Mouse (Mus musculus): ENCODE measurements around the gene Psg25. TPM values are rescaled to one million over a fixed set of nuclear protein-coding genes. Genes with fewer than 3 reads are reported as not detected.
"Not testable (repeated sequence)": the region's sequence is repeated elsewhere in the genome, so short reads cannot be mapped to it uniquely, and the experiment has no call there.

The Psg25 gene
- 0.10 and 0.25 TPM in 2 replicates for polyA plus RNA-seq (2014; fragmentation: Nextera tagmentation; extraction: Ambion mirVana)

DNA sequence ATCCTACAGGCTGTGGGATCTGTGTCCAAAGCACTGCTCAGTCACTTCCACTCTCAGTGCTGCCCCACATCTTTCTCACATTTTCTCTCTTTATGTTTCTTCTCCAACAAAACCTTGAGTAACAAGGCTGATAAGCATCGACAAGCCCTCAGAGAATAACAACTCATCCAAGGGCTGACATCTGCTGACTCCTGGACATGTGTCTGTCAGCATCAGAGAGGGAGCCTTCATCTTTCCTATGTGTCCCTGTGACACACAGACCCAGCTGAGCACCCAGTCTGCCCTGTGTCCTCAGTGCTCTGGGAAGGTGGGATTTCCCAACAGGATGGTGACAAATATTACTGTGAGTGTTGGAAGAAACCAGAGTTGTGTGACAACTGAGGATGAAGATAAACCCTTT is at the start of gene Psg25:
Gene Psg25, minus strand, starts transcription at position 101 of the 400 bp plus-strand sequence.
- no peak within 1 kb of the TSS for H3K27ac ChIP-seq (ENCODE audit: low read length)
- ATAC-seq (ENCODE audit: insufficient number of reproducible peaks, insufficient read depth, low FRiP score, low read depth) = no peak

DNA sequence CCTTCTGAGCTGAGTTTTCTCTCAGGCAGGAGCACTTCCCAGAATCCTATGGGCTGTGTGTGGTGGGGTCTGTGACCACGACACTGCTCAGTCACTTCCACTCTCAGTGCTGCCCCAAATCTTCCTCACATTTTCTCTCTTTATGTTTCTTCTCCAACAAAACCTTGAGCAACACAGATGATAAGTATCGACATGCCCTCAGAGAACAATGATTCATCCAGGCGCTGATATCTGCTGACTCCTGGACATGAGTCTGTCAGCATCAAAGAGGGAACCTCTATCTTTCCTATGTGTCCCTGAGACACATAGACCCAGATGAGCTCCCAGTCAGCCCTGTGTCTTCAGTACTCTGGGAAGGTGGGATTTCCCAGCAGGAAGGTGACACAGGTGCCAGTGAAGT is 35.1 kb upstream of the Psg25 start, which contains the start of gene Psg27:
Gene Psg27, minus strand, starts transcription at position 101 of the 400 bp plus-strand sequence.
- no peaks in the 10 kb centered on the region for H3K4me1 ChIP-seq (ENCODE audit: control insufficient read depth, insufficient read depth, low read length)
- H3K27me3 ChIP-seq (ENCODE audit: control insufficient read depth, insufficient read depth, low read length) = no peaks in the 10 kb centered on the region
- ATAC-seq (ENCODE audit: insufficient number of reproducible peaks, insufficient read depth, low FRiP score, low read depth) = no peak
- H3K36me3 ChIP-seq (ENCODE audit: control insufficient read depth, insufficient read depth, low read length) = no peaks in the 10 kb centered on the region
- no peaks in the 10 kb centered on the region for H3K9me3 ChIP-seq (ENCODE audit: control insufficient read depth, low read depth, low read length)
- H3K27ac ChIP-seq (ENCODE audit: low read length) = no peak within 1 kb of the TSS
- no peak within 1 kb of the TSS for H3K9ac ChIP-seq (replicated peaks; ENCODE audit: low read depth, low read length)
- 76% methylated on average over 3 of the region's 3 CpGs for WGBS
- H3K4me3 ChIP-seq (ENCODE audit: low read depth, low read length) = no peak within 1 kb of the TSS
- H3K4me2 ChIP-seq (replicated peaks; ENCODE audit: low read depth, low read length) = no peak within 1 kb of the TSS

More for the DNA sequence above, at the start of gene Psg25:
- no peaks in the 10 kb centered on the region for H3K4me1 ChIP-seq (ENCODE audit: control insufficient read depth, insufficient read depth, low read length)
- no peaks in the 10 kb centered on the region for H3K9me3 ChIP-seq (ENCODE audit: control insufficient read depth, low read depth, low read length)
- no peak within 1 kb of the TSS for H3K4me3 ChIP-seq (ENCODE audit: low read depth, low read length)
- H3K36me3 ChIP-seq (ENCODE audit: control insufficient read depth, insufficient read depth, low read length) = no peaks in the 10 kb centered on the region
- 85% methylated on average over 1 of the region's 1 CpGs for WGBS
- no peak within 1 kb of the TSS for H3K4me2 ChIP-seq (replicated peaks; ENCODE audit: low read depth, low read length)
- H3K27me3 ChIP-seq (ENCODE audit: control insufficient read depth, insufficient read depth, low read length) = no peaks in the 10 kb centered on the region
- H3K9ac ChIP-seq (replicated peaks; ENCODE audit: low read depth, low read length) = no peak within 1 kb of the TSS

DNA sequence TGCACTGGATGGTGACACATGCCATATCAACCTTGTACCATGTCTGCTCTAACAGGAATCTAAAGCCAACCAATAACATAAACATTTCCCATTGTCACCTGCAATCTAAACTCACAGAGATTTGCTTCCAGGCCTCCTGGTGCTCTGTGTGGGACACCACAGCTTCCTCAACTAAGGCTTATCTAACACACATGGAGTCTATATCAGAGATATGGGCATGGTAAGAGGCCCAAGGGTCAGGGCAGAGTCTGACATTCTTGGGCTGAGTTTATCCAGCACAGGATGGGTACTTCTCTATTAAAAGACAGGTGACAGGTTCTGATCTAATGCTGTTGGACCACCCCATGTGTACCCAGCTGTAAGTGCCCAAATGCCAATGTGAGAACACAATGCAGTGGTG is 27.8 kb upstream of the Psg25 start:
- no peaks in the 10 kb centered on the region for H3K4me1 ChIP-seq (ENCODE audit: control insufficient read depth, insufficient read depth, low read length)
- no peak overlapping the region for H3K4me3 ChIP-seq (ENCODE audit: low read depth, low read length)
- H3K27me3 ChIP-seq (ENCODE audit: control insufficient read depth, insufficient read depth, low read length) = no peaks in the 10 kb centered on the region
- H3K9me3 ChIP-seq (ENCODE audit: control insufficient read depth, low read depth, low read length) = no peaks in the 10 kb centered on the region
- H3K27ac ChIP-seq (ENCODE audit: low read length) = no peak overlapping the region
- no peak for ATAC-seq (ENCODE audit: insufficient number of reproducible peaks, insufficient read depth, low FRiP score, low read depth)
- no peaks in the 10 kb centered on the region for H3K36me3 ChIP-seq (ENCODE audit: control insufficient read depth, insufficient read depth, low read length)
- H3K4me2 ChIP-seq (replicated peaks; ENCODE audit: low read depth, low read length) = no peak overlapping the region
- H3K9ac ChIP-seq (replicated peaks; ENCODE audit: low read depth, low read length) = no peak overlapping the region

DNA sequence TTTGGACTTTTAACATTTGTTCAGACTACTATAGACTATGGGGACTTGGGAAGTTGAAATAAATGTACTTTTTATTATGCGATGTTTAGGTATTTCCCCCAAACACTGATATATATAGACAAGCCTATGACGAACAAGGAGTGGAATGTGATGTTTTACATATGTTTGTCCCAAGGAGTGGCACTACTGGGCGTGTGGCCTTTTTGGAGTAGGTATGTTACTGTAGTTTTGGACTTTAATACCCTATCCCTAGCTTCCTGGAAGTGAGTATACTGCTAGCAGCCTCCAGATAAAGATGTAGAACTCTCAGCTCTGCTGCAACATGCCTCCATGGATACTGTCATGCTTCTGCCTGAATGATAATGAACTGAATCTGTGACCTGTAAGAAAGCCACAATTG is 23.7 kb upstream of the Psg25 start:
- not testable (repeated sequence) for H3K27ac ChIP-seq (ENCODE audit: low read length); H3K4me2 ChIP-seq (replicated peaks; ENCODE audit: low read depth, low read length); H3K4me1 ChIP-seq (ENCODE audit: control insufficient read depth, insufficient read depth, low read length); H3K9me3 ChIP-seq (ENCODE audit: control insufficient read depth, low read depth, low read length); H3K9ac ChIP-seq (replicated peaks; ENCODE audit: low read depth, low read length); H3K4me3 ChIP-seq (ENCODE audit: low read depth, low read length); ATAC-seq (ENCODE audit: insufficient number of reproducible peaks, insufficient read depth, low FRiP score, low read depth); H3K36me3 ChIP-seq (ENCODE audit: control insufficient read depth, insufficient read depth, low read length); H3K27me3 ChIP-seq (ENCODE audit: control insufficient read depth, insufficient read depth, low read length)
- 72% methylated on average over 3 of the region's 3 CpGs for WGBS

DNA sequence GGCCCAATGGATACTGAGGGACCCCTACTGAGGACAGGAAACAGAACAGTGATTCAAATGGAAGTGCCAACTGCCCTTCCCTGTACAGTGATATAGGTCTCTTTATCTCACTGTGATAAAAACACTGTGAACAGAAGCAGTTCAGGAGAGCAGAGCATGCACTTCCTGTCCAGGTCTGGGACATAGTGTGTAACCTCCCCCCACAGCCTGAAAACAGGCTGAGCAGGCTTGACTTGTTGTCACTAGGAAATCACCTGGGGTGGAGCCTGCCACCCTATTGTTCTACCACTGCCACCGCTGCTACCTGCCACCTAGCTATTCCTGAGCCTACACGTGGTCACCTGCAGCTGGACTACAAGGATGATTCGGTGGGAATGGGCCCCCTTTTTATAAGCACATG is 1.4 kb upstream of the Psg25 start:
- Histone ChIP-seq H3K4me3 (ENCODE audit: low read depth, low read length) (no peak overlapping the region), H3K27ac (ENCODE audit: low read length) (no peak overlapping the region), H3K36me3 (ENCODE audit: control insufficient read depth, insufficient read depth, low read length) (no peaks in the 10 kb centered on the region), H3K4me1 (ENCODE audit: control insufficient read depth, insufficient read depth, low read length) (no peaks in the 10 kb centered on the region), H3K9me3 (ENCODE audit: control insufficient read depth, low read depth, low read length) (no peaks in the 10 kb centered on the region), H3K9ac (replicated peaks; ENCODE audit: low read depth, low read length) (no peak overlapping the region), H3K4me2 (replicated peaks; ENCODE audit: low read depth, low read length) (no peak overlapping the region), H3K27me3 (ENCODE audit: control insufficient read depth, insufficient read depth, low read length) (no peaks in the 10 kb centered on the region)
- WGBS = 43% methylated on average over 3 of the region's 3 CpGs
- ATAC-seq (ENCODE audit: insufficient number of reproducible peaks, insufficient read depth, low FRiP score, low read depth) = peak; percentile 92

DNA sequence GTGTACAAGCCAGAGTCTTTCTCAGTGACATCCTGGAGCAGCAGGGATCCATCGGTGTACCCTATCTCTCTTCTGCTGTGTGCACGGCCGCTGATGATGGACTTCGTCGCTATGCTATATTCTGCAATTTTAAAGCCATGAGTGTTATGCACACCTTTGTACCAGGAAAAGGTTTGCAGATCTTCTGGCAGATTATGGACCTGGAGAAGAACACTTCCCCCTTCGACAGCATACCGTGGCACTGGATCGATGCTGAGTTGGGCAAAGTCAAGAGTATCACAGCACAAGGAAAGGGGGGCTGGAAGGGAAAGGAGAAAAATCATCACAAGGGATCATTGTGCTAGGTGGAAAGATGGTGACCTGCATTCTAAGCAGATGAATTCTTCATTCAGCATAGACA is 7.4 kb downstream of the Psg25 start:
- no peak for ATAC-seq (ENCODE audit: insufficient number of reproducible peaks, insufficient read depth, low FRiP score, low read depth)
- 92% methylated on average over 8 of the region's 8 CpGs for WGBS

DNA sequence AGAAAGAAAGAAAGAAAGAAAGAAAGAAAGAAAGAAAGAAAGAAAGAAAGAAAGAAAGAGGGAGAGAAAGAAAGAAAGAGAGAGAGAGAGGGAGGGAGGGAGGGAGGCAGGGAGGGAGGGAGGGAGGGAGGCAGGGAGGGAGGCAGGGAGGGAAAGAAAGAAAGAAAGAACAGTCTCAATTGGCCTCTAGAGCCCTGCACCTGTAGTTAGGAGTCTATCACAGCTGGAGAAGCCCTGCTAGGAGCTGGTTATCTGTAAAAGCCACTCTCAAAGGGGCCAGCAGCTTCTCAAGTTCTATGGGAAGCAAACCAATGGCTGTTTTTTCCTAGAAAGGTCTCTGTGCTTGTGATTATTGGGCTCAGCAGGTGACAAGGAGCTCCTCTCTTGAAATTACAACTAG is 19.2 kb downstream of the Psg25 start:
- H3K9me3 ChIP-seq (ENCODE audit: control insufficient read depth, low read depth, low read length) = not testable (repeated sequence)

More for the DNA sequence above, 7.4 kb downstream of the Psg25 start:
- H3K9ac ChIP-seq (replicated peaks; ENCODE audit: low read depth, low read length) = no peak overlapping the region
- H3K27ac ChIP-seq (ENCODE audit: low read length) = no peak overlapping the region
- H3K9me3 ChIP-seq (ENCODE audit: control insufficient read depth, low read depth, low read length) = no peaks in the 10 kb centered on the region
- no peaks in the 10 kb centered on the region for H3K4me1 ChIP-seq (ENCODE audit: control insufficient read depth, insufficient read depth, low read length)
- H3K4me3 ChIP-seq (ENCODE audit: low read depth, low read length) = no peak overlapping the region
- no peaks in the 10 kb centered on the region for H3K36me3 ChIP-seq (ENCODE audit: control insufficient read depth, insufficient read depth, low read length)
- H3K4me2 ChIP-seq (replicated peaks; ENCODE audit: low read depth, low read length) = no peak overlapping the region
- H3K27me3 ChIP-seq (ENCODE audit: control insufficient read depth, insufficient read depth, low read length) = no peaks in the 10 kb centered on the region

DNA sequence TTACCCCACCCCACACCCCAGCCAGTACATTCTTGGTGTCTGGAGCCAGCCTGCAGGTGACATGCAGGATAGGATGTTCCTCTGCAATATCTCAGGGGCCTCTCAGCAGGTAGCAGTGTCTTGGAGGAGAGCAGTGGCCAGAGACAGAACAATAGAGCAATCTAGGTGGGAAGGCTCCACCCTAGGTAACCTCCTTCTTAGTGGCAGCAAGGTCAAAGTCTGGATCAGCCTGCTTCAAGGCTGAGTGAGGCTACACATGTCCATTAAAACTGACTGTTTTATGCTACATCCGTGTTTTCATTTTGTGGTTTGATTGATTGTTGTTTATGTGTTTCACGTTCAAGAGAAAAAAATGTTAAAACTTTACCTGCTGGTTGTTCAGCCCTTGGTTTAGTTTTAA is 19.7 kb downstream of the Psg25 start:
- ATAC-seq (ENCODE audit: insufficient number of reproducible peaks, insufficient read depth, low FRiP score, low read depth); H3K4me1 ChIP-seq (ENCODE audit: control insufficient read depth, insufficient read depth, low read length); H3K36me3 ChIP-seq (ENCODE audit: control insufficient read depth, insufficient read depth, low read length); H3K9me3 ChIP-seq (ENCODE audit: control insufficient read depth, low read depth, low read length); H3K27ac ChIP-seq (ENCODE audit: low read length); H3K9ac ChIP-seq (replicated peaks; ENCODE audit: low read depth, low read length); H3K4me3 ChIP-seq (ENCODE audit: low read depth, low read length); H3K4me2 ChIP-seq (replicated peaks; ENCODE audit: low read depth, low read length); H3K27me3 ChIP-seq (ENCODE audit: control insufficient read depth, insufficient read depth, low read length): not testable (repeated sequence)
- WGBS = 25% methylated on average over 2 of the region's 2 CpGs

More for the DNA sequence above, 19.2 kb downstream of the Psg25 start:
- not testable (repeated sequence) for H3K9ac ChIP-seq (replicated peaks; ENCODE audit: low read depth, low read length); ATAC-seq (ENCODE audit: insufficient number of reproducible peaks, insufficient read depth, low FRiP score, low read depth); H3K36me3 ChIP-seq (ENCODE audit: control insufficient read depth, insufficient read depth, low read length); H3K27ac ChIP-seq (ENCODE audit: low read length); H3K4me3 ChIP-seq (ENCODE audit: low read depth, low read length); H3K27me3 ChIP-seq (ENCODE audit: control insufficient read depth, insufficient read depth, low read length); H3K4me2 ChIP-seq (replicated peaks; ENCODE audit: low read depth, low read length); H3K4me1 ChIP-seq (ENCODE audit: control insufficient read depth, insufficient read depth, low read length)

DNA sequence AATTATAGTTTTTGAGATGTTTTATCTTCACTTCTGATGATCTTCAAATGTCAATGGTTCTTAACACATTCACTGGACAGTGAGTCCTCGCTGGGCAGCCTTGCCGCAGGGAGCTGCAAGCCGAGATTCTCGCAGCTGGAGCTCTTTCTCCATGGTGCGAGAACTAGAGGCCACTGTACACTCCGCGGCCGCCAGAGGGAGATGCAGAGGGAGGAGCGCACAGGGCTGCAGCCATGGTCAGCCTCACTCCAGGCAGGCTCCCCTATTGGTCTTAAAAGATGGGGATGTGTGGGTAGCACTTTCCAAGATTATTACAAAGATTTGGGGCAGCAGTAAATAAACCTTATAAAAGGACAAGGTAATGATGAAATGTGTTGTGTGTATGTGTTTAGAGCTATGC is 20.6 kb downstream of the Psg25 start:
- Histone ChIP-seq H3K9me3 (ENCODE audit: control insufficient read depth, low read depth, low read length) (no peaks in the 10 kb centered on the region), H3K4me2 (replicated peaks; ENCODE audit: low read depth, low read length) (no peak overlapping the region), H3K27ac (ENCODE audit: low read length) (no peak overlapping the region), H3K4me3 (ENCODE audit: low read depth, low read length) (no peak overlapping the region), H3K27me3 (ENCODE audit: control insufficient read depth, insufficient read depth, low read length) (no peaks in the 10 kb centered on the region), H3K9ac (replicated peaks; ENCODE audit: low read depth, low read length) (no peak overlapping the region), H3K4me1 (ENCODE audit: control insufficient read depth, insufficient read depth, low read length) (no peaks in the 10 kb centered on the region), H3K36me3 (ENCODE audit: control insufficient read depth, insufficient read depth, low read length) (no peaks in the 10 kb centered on the region)
- 19% methylated on average over 9 of the region's 9 CpGs for WGBS
- ATAC-seq (ENCODE audit: insufficient number of reproducible peaks, insufficient read depth, low FRiP score, low read depth) = no peak; the same call in 1 of the 2 replicates

Data from stomach, embryonic 14.5 days (tissue).